Mouse (Mus musculus) C2C12 (cell line): ENCODE data around the gene Suco. TPM values are rescaled to one million over a fixed set of nuclear protein-coding genes. Genes with fewer than 3 reads are reported as not detected.

Source experiments
- H3K27me3 ChIP-seq: one replicate; pipeline ENCODE4 v1.6.1; 2011; ENCODE audit not compliant: control insufficient read depth, insufficient read depth, insufficient read length
- H3K36me3 ChIP-seq: one replicate; pipeline ENCODE4 v1.6.1; 2011; ENCODE audit not compliant: control insufficient read depth, insufficient read depth
- H3K4me3 ChIP-seq: one replicate; pipeline ENCODE4 v1.5.1; 2011; ENCODE audit warnings: mild to moderate bottlenecking, control low read depth; ENCODE audit not compliant: poor library complexity, insufficient read depth, severe bottlenecking
- H3K79me2 ChIP-seq: one replicate; pipeline ENCODE4 v1.6.1; 2011; ENCODE audit not compliant: control insufficient read depth, insufficient read depth
- H3K79me3 ChIP-seq: one replicate; pipeline ENCODE4 v1.6.1; 2011; ENCODE audit warnings: low read depth, control low read depth
- H3ac ChIP-seq: one replicate; pipeline ENCODE3; 2011; ENCODE audit warnings: low read depth; ENCODE audit not compliant: control insufficient read depth, insufficient read length
- CEBPB ChIP-seq: IDR thresholded peaks from one replicate; pipeline ENCODE4 v1.6.1; 2011; ENCODE audit warnings: low read depth, mild to moderate bottlenecking, control low read depth, moderate library complexity
- CTCF ChIP-seq: IDR thresholded peaks from one replicate; pipeline ENCODE4 v1.5.1; 2011; ENCODE audit not compliant: control insufficient read depth, insufficient read depth, insufficient read length
- FOSL1 ChIP-seq: IDR thresholded peaks from one replicate; pipeline ENCODE4 v1.8.0; 2011; ENCODE audit warnings: mild to moderate bottlenecking, low read length; ENCODE audit not compliant: poor library complexity, insufficient read depth, severe bottlenecking
- MAX ChIP-seq: IDR thresholded peaks from one replicate; pipeline ENCODE4 v1.6.1; 2011; ENCODE audit warnings: mild to moderate bottlenecking, control low read depth
- MYOD1 ChIP-seq: IDR thresholded peaks from one replicate; pipeline ENCODE4 v1.6.1; 2011; ENCODE audit warnings: low read depth; ENCODE audit not compliant: control insufficient read depth, insufficient read length
- MYOG ChIP-seq: IDR thresholded peaks from one replicate; pipeline ENCODE4 v1.6.1; 2011; ENCODE audit not compliant: control insufficient read depth, insufficient read length; ENCODE audit errors: extremely low read depth
- USF1 ChIP-seq: IDR thresholded peaks from one replicate; pipeline ENCODE4 v1.6.1; 2011; ENCODE audit warnings: low read depth, mild to moderate bottlenecking, control low read depth, moderate library complexity
- long read RNA-seq, 2 experiments: library from polyadenylated mRNA; unstranded; transcript quantifications; one replicate each; pipeline ENCODE4 v2.0.0; 2019 to 2020
- polyA plus RNA-seq: library from polyadenylated mRNA; unstranded; fragments of >200 nt; fragmentation: generic; extraction: Trizol; gene quantifications from one replicate; pipeline ENCODE4 v1.2.1, GENCODE M21; 2012; ENCODE audit warnings: missing spikeins

The Suco gene
- 3.7 TPM for polyA plus RNA-seq
- long read RNA-seq, experiment 1, partial matches to known transcripts, result 5 of 6 reads
- long read RNA-seq, experiment 1, other reads (novel, unspliced or antisense), result 1 of 6 reads
- long read RNA-seq, experiment 2, full-length matches to known transcripts, result 2 of 27 reads
- long read RNA-seq, experiment 2, partial matches to known transcripts, result 12 of 27 reads
- long read RNA-seq, experiment 2, other reads (novel, unspliced or antisense), result 13 of 27 reads

DNA sequence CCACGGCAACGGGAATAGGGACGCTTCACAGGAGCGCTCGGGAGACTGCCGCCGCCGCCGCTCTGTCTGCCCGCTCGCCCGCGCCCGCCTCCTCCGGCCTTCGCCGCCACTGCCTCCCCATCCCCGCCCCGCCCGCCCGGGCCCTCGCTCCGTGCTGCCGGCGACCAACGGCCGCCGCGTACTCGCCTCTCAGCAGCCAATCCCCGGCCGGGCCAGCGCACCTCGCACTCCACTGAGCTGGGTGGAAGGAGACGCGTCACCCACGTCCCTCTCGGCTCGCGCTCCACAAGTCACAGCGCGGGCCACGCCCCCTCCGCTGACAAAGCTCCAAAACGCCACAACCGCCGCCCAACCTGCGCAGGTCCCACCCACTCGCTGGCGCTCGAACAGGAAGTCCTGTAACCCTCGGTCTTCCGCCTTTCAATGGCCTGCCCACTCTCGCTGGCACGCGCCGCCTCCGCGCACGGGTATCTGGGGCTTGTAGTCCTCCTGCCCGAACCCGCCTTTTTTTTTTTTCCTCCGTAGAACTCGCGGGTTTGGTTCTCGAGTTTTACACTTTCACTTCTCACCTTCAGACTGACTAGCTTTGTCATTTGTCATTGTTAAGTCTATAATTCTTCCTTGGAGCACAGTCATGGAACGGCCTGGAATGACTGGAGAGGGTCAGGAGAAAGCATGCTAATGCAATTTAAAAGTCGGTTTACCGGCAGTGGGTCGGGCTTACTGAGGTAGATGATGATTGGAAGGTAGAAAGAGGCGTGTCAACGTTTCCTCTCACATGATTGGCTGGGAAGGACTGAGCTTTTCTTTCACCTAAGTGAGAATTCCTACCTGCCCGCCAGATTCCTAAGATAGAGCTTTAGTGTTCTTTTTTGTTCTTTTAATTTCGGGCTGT is at the start of gene Suco:
Gene Suco, minus strand, starts transcription at position 130 of the 895 bp plus-strand sequence.
- no peaks in the 10 kb centered on the region for H3K27me3 ChIP-seq
- no peaks in the 10 kb centered on the region for H3K36me3 ChIP-seq
- peaks cover 45% of the 10 kb centered on the region for H3K79me2 ChIP-seq
- peak within 1 kb of the TSS; percentile 84 for H3K4me3 ChIP-seq
- TF ChIP-seq MAX (peak; percentile 77), FOSL1 (no peak)
- H3ac ChIP-seq, result peak within 1 kb of the TSS; percentile 80
- H3K79me3 ChIP-seq, result peaks cover 36% of the 10 kb centered on the region

DNA sequence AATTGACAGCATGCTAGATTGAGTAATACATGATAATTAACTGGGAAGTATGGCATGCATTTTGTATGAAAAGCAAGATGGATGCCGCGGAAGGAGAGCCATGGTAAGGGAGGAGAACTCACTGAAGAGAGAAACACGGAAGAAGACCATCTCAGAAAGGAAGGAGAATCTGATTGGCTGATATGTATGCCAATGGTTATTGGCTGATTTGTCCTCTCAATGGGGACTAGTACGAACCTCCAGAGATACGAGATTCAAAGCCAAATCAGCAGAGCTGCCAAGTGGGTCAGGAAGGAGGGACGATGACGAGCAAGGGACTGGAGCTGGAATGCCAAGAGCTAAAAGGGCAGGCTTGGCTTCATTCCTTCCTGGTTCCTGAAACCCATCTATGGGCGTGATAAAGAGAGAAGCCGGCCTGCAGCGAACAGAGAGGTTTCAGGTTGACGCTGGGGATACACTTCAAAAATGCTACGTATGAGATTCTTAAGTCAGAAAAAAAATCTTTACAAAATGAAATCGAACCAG is 48.9 kb upstream of the Suco start:
- TF ChIP-seq MYOD1 (no peak), MYOG (no peak), FOSL1 (no peak), CTCF (no peak)
- Histone ChIP-seq H3K79me2 (no peaks in the 10 kb centered on the region), H3K36me3 (no peaks in the 10 kb centered on the region), H3K4me3 (no peak overlapping the region), H3K27me3 (peaks cover 3% of the 10 kb centered on the region), H3ac (no peak overlapping the region), H3K79me3 (no peaks in the 10 kb centered on the region)

DNA sequence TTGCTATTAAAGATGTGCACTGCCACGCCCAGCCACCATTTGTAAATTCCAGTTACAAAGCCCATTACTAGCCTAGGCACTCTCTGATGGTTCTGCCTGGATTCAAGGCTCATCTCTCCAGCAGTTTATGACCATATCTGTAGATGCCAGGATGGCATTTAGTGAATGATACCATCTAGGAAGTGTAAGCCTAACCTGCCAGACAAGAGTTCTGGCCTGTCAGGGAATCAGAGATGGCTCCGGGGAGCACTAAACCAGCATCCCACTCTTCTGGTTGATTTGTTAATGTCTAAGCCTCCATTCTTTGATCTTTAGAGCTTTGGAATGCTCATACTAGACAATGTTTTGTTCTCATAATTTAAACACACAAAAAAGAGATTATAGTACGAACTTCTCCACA is 47.8 kb upstream of the Suco start:
- H3K79me3 ChIP-seq, result no peaks in the 10 kb centered on the region
- H3K36me3 ChIP-seq, result no peaks in the 10 kb centered on the region

DNA sequence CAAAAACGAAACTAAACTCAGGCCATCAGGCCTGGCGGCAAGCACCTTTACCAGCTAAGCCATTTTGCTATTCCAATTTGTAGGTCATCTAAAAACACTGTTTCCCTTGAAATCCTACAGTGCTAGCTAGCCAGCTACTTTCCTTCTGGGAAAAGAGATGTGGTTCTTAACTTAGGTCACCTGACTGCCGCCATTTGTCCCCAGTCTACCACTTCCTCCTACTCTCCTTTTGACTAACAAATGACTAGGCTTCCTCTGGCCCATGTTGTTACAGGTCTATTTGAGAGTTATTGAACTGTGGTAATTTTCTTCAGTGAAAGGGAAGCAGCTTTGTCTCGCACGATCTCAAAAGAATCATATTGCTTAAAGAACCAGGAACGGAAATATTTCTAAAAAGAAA is 45.4 kb upstream of the Suco start:
- Histone ChIP-seq H3K79me3 (no peaks in the 10 kb centered on the region), H3K79me2 (no peaks in the 10 kb centered on the region), H3K36me3 (no peaks in the 10 kb centered on the region), H3K27me3 (peaks cover 3% of the 10 kb centered on the region), H3K4me3 (no peak overlapping the region), H3ac (no peak overlapping the region)
- TF ChIP-seq USF1 (no peak), CEBPB (no peak)

More for the DNA sequence above, 47.8 kb upstream of the Suco start:
- no peak overlapping the region for H3ac ChIP-seq
- TF ChIP-seq FOSL1 (no peak), USF1 (no peak), MAX (no peak), MYOG (no peak), CTCF (no peak), CEBPB (no peak), MYOD1 (no peak)
- H3K79me2 ChIP-seq, result no peaks in the 10 kb centered on the region
- peaks cover 3% of the 10 kb centered on the region for H3K27me3 ChIP-seq
- H3K4me3 ChIP-seq, result no peak overlapping the region

DNA sequence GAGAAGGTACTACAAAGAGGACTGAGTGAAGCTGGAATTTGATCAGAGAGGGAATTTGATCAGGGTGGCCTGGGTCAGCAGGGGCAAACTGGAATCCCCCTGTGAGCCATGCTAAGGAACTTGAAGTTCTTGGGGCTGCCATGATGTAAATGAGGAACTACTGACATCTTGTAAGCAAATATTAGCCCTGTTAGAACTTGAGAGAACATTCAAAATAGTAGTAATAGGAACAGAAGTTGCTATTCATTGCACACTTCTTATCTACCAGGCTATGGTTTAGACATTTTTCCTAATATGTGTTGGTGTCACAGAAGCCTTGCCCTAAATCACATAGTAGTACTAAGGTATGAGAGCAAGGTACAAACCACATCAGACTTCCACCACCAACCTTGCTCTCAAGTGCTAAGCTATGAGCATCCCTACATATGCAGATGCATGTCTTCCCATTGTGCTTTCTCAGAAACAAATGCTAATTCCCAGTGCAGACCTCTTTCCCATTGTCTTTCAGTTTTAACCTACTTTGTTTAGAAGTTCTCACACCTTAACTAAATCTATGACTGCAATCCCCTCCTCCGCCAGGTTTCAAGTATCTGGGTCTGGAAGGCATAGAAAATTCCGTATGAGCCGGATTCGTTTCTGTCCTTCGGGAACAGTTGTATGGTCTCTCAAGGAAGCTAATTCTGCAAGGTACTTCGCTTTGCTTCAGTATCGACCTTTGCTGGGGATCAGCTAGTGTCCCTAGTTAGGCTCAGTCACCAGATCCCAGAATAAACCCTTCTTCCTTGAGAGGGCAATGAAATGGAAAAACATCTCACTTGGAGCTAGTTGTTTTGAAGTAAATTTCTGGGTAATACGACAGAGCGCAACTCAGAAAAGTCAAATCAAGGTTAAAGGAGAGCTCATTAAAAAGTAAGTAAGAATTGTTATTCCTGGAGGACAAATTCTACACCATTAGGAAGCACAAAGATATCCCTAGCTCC is 44.3 kb upstream of the Suco start:
- TF ChIP-seq MAX, result no peak
- no peak for TF ChIP-seq CTCF
- no peak for TF ChIP-seq USF1
- TF ChIP-seq CEBPB, result no peak
- TF ChIP-seq FOSL1, result no peak
- TF ChIP-seq MYOD1, result no peak
- no peak for TF ChIP-seq MYOG
- Histone ChIP-seq H3ac (no peak overlapping the region), H3K4me3 (no peak overlapping the region), H3K27me3 (peaks cover 3% of the 10 kb centered on the region), H3K36me3 (no peaks in the 10 kb centered on the region), H3K79me2 (no peaks in the 10 kb centered on the region), H3K79me3 (no peaks in the 10 kb centered on the region)
